Mouse (Mus musculus): Measurements from ENCODE around the gene Poll.

The Poll gene

GRCm38 (mm10) chr19:45535214-45535735, 25.1 kb downstream of the Poll start:
- no peak for DNase-seq (ENCODE audit: low read depth, low spot score)

DNA sequence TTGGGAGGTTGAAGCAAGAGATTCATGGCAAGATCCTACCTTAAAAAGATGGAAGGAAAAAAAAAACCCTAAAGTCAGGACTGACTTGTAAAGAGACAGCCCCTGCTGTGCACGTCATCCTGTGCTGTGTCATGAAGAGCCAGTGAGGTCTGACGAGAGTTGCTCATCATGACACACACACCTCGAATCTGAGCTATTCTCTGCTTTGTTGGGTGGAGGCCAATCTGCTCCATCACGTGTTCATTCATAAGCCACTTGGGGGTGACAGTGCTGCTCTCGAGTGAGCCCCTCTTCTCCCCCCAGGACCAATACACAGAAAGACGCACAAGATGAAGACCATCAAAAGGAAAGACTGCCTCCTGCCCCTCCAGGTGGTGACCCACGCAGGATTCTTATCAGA, 26.7 kb downstream of the Poll start:
- DNase-seq (ENCODE audit: low read depth, low spot score): no peak

DNA sequence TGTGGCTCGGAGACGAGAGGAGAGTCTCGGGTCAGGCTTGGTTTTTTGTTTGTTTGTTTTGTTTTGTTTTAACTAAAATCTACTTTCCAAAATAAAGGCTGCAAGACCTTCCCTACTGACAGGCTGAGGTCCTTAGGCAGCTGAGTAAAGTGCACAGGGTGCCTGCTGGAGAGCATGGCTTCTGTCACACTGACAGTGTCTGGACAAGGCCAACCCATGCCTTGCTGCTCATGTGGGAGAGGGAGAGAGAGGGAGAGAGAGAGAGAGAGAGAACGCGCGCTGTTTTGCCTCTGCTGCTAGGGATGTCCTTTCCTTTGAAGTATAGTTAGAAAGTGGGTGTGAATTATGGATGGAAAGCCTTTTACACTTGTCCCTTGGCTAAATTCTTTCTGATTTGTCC, 28.8 kb downstream of the Poll start:
- no peak for DNase-seq (ENCODE audit: low read depth, low spot score)

DNA sequence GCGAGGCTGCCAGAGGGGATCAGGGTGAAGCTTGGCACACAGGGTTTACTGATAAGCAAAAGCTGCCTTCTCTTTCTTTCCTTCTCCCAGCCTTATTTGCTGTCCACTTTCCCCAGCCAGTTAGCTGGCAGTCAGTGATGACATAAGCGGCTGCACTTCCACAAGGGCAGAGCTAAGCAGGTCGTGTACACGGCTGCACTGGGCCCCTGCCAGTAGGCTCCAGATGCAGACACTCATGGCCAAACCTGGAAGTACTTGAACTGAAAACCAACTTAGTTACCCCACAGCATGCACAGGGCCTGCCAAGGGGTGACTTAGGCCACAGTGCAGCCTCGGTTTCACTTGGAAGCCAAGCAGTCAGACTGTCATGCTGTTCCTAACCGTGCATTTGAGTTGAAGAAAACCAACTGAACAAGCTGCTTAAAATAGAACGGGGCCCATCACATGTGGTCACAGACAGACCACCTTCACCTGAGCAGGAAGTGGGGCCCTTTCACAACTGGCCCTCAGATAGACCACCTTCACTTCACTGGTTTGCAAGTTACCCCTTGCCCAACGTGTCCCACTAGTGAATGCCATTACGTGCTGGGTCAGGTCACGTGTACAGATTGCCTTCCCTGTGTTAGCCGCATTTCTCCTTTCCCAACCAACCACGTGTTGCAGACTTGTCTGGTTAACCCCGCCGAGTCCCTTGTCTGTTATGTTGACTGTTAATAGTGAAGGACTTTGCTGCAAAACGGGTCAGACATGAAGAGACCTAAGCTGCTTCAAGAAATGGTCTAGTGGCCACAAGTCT, 29.9 kb downstream of the Poll start:
- no peak for DNase-seq (ENCODE audit: low read depth, low spot score)

DNA sequence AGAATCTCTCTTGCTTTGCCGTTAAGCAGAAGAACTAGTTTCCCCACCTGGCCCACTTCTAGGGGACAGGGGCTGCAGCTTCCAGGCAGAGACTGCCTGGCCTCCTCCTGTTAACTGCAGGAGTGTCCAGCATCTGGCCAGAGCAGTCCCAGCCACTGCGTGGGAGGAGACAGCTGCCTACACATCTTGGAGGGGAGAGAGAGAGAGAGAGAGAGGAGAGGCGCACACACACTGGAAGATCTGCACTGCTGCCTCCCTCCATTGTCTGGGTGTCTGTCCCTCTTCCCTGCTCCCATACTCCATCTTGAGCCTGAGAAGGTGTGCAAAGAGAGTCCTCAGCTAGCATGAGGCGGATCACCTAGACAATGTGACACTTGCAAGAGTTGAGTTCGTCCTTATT, 31.0 kb downstream of the Poll start:
- no peak for DNase-seq (ENCODE audit: low read depth, low spot score)

DNA sequence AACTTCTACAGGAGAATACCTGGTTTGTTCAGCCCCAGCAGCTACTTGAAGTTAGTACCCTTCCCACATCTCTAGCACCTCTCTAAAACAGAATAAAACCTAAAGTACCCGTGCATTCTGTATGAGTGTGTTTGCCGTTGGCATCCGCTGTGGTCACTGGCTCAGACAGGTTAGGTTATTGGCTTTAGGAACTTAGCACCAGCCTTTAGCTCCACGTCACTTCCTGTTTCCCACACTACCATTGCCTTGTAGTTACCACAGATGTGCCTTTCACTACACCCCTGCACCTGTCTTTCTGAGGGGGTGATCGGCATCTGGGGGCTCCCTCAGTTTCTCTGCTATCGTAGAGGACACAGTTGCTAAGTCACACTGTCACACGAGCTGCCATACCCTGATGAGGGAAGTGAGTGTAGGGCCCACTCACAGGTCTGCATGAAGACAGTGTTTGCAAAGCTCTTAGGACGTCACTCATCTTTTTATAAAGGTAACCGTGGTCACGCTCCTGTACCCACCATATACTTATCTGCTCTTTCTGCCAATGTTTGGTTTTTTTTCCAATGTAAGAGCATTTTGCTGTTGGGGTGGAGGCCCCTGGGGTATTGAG, 32.3 kb downstream of the Poll start:
- no peak for DNase-seq (ENCODE audit: low read depth, low spot score)

GRCm38 (mm10) chr19:45527382-45527781, 32.9 kb downstream of the Poll start:
- no peak for DNase-seq (ENCODE audit: low read depth, low spot score)

- DNase-seq (ENCODE audit: low read depth, low spot score): no peak
Observed at GRCm38 (mm10) chr19:45516264-45516663, 44.1 kb downstream of the Poll start.

GRCm38 (mm10) chr19:45515341-45515740, 45.0 kb downstream of the Poll start:
- DNase-seq (ENCODE audit: low read depth, low spot score): no peak

DNA sequence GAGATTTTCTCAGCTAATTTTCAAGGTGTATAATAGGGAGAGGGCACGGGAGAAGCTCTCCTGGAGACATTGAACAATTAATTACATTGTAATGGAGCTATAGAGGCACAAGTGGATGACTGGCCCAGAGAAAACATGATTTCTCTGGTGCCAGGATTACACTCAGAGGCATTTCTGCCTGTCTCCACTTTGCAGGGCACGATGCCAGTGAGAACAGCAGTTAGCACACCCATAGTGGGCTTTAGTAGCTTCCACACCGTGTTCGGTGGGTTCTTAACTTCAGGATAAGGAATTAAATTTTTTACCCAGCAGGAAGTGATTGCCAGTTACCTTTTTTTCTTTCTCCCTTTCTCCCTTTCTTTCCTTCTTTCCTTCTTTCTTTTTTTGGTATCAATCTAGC, 48.9 kb downstream of the Poll start:
- DNase-seq (ENCODE audit: low read depth, low spot score): no peak

- no peak for DNase-seq (ENCODE audit: low read depth, low spot score)
Observed at GRCm38 (mm10) chr19:45510680-45511079, 49.7 kb downstream of the Poll start.

DNA sequence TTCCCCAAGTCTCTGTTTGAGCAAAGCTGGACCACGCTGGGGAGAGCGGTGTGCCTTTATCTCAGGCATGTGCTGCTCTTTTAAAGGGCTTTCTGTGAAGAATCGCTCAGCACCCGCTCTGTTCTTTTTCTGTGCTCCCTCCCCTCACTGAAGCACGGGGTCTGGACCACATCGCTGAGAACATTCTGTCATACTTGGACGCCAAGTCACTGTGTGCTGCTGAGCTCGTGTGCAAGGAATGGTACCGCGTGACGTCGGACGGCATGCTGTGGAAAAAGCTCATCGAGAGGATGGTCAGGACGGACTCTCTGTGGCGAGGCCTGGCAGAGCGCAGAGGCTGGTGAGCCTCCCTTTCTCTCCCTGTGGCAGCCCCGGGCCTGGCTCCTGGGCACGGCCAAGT, 52.8 kb downstream of the Poll start:
- DNase-seq (ENCODE audit: low read depth, low spot score): no peak

GRCm38 (mm10) chr19:45505446-45505845, 54.9 kb downstream of the Poll start:
- no peak for DNase-seq (ENCODE audit: low read depth, low spot score)
